ENCODE assay signal across 7 mouse cellular contexts in the genomic region with DNA sequence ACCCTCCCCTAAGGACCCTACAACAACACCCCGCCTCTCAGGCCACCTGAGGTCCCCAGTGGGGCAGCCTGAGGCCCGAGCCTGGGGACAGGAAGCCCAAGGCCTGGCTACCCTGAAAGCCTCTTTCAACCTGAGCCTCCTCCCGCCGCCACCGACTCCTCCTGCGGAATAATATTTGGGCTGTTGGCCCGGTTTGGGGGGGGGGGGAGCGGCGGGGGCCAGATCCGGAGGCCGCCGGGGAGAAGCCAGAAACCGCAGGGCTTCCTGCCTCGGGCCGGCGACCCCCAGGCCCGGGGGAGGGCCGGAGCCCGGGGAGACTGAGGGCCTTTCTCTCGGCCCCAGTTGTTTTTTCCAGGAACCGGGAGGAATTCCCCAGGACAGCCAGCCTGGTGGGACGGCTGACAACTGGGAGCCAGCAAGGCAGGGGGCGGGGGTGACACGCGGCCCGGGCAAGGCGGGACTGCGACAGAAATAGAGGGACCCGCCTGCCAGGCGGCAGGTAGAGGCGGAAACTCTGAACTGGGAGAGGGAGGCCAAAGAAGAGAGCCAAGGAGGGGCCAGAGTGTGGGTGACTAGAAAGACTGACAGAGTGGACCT. TPM values are rescaled to one million over a fixed set of nuclear protein-coding genes. Genes with fewer than 3 reads are reported as not detected.
DNase-seq lines count a peak whose midpoint lies in the region; ATAC-seq and TF ChIP-seq lines count a peak whose summit lies in the region.

No protein-coding gene starts in this region.

- peak overlapping the region; percentile 67 for H3K4me2 ChIP-seq in intestine, postnatal 0 days (replicated peaks; ENCODE audit: low read depth)

- peak; percentile 43 for DNase-seq in urinary bladder, postnatal 14 days (ENCODE audit: low spot score)
- no peak for DNase-seq in urinary bladder, adult 18-20 months (ENCODE audit: low spot score in 2 of 2)
- DNase-seq in gastrocnemius, postnatal 14 days: peak; percentile 50
- DNase-seq in lung, postnatal 14 days: peak; percentile 41
- DNase-seq in frontal cortex, postnatal 10 days (ENCODE audit: low spot score in 2 of 2): no peak
- DNase-seq in thymus, postnatal 36 days: no peak

- peak overlapping the region; percentile 33 for H3K4me3 ChIP-seq in intestine, postnatal 0 days (ENCODE audit: low read depth, low read length)

- H3K27ac ChIP-seq in intestine, postnatal 0 days (ENCODE audit: low read depth, low read length): peak overlapping the region; percentile 35

- H3K36me3 ChIP-seq in intestine, postnatal 0 days (ENCODE audit: control insufficient read depth, insufficient read depth): no peaks in the 10 kb centered on the region; the same call in 1 of the 2 replicates

- H3K9ac ChIP-seq in intestine, postnatal 0 days (ENCODE audit: low read depth, low read length): peak overlapping the region; percentile 63

- ATAC-seq in intestine, postnatal 0 days: peak; percentile 19

- 3% methylated on average over 29 of the region's 31 CpGs for WGBS in intestine, postnatal 0 days

- no peaks in the 10 kb centered on the region for H3K9me3 ChIP-seq in intestine, postnatal 0 days (ENCODE audit: control insufficient read depth)

- TF ChIP-seq CTCF in intestine, postnatal 0 days (IDR thresholded peaks at IDR 0.05; ENCODE audit: low read depth): no peak

- H3K4me1 ChIP-seq in intestine, postnatal 0 days (replicated peaks; ENCODE audit: control insufficient read depth, insufficient read depth, low read length): 0 out of 2 replicates have a peak, but pooled peaks cover 5% of the 10 kb centered on the region

- intact Hi-C loops in gastrocnemius, postnatal 14 days (cut with DNase I; ENCODE audit: low total_unique reads): no loop called here

- H3K27me3 ChIP-seq in intestine, postnatal 0 days (replicated peaks; ENCODE audit: control insufficient read depth, insufficient read depth, low read length): no peaks in the 10 kb centered on the region

RNA-seq across cellular contexts. Expression of gene Irf2bp1, which starts 8.3 kb away (rescaled TPM):
- 10 to 100 TPM; 14.9 to 18.6 TPM for total RNA-seq in gastrocnemius, postnatal 14 days (2021)
- polyA plus RNA-seq in intestine, postnatal 0 days (2015; fragmentation: Nextera tagmentation; extraction: Ambion mirVana): 11.4 and 11.9 TPM in 2 replicates

RNA-seq across cellular contexts. Expression of gene Foxa3, which starts 11.2 kb away (rescaled TPM):
- total RNA-seq in gastrocnemius, postnatal 14 days (2021): not detected
- polyA plus RNA-seq in intestine, postnatal 0 days (2015; fragmentation: Nextera tagmentation; extraction: Ambion mirVana): 11.8 and 12.4 TPM in 2 replicates

RNA-seq across cellular contexts. Expression of gene Sympk, which starts 12.1 kb away (rescaled TPM):
- total RNA-seq in gastrocnemius, postnatal 14 days (2021): 10 to 100 TPM; 38.2 to 41.1 TPM
- 8.9 and 9.1 TPM in 2 replicates for polyA plus RNA-seq in intestine, postnatal 0 days (2015; fragmentation: Nextera tagmentation; extraction: Ambion mirVana)

RNA-seq across cellular contexts. Expression of gene Mypop, which starts 21.1 kb away (rescaled TPM):
- total RNA-seq in gastrocnemius, postnatal 14 days (2021): 1 to 10 TPM; 2.2 to 3.7 TPM
- polyA plus RNA-seq in intestine, postnatal 0 days (2015; fragmentation: Nextera tagmentation; extraction: Ambion mirVana): 1.1 and 1.2 TPM in 2 replicates

RNA-seq across cellular contexts. Expression of gene Nanos2, which starts 24.9 kb away (rescaled TPM):
- not detected for total RNA-seq in gastrocnemius, postnatal 14 days (2021)
- not detected in 2 replicates for polyA plus RNA-seq in intestine, postnatal 0 days (2015; fragmentation: Nextera tagmentation; extraction: Ambion mirVana)

Comparison
In these comparisons a context has a peak if more than half of its experiments do, and no peak if none do; other contexts are left out.
1. DNase-seq: peak in urinary bladder, postnatal 14 days (single experiment), gastrocnemius, postnatal 14 days (single experiment) and lung, postnatal 14 days (single experiment); none in urinary bladder, adult 18-20 months (0 of 2), frontal cortex, postnatal 10 days (0 of 2) and thymus, postnatal 36 days (0 of 2).